Mouse (Mus musculus) hindbrain, embryonic 14.5 days (tissue): ENCODE measurements at regions not wholly inside any gene's neighbourhood (a gene's known extent, or its start where the extent isn't known, plus 50 kb on each side); places are given as distances from the start of the nearest gene placed in this dataset.

Experiments used
- ATAC-seq: fragments of 200-750 bp; cut with Nextera tagmentation; 2 replicates; pipeline ENCODE4 v1.8.0; 2017; ENCODE audit warnings: moderate number of reproducible peaks, mild to moderate bottlenecking, moderate TSS enrichment, moderate library complexity; ENCODE audit not compliant: low FRiP score
- DNase-seq: peaks from one replicate; pipeline ENCODE4 v3.0.0-alpha.2; 2015; ENCODE audit warnings: low spot score
- H3K27ac ChIP-seq: fragments of 300-500 bp; sonication (generic); 2 replicates; pipeline ENCODE4 v1.5.1; 2014; ENCODE audit warnings: mild to moderate bottlenecking, moderate library complexity
- H3K27me3 ChIP-seq: fragments of 300-500 bp; sonication (generic); 2 replicates; pipeline ENCODE4 v1.6.1; 2014; ENCODE audit warnings: mild to moderate bottlenecking, low read length, mixed read lengths; ENCODE audit not compliant: control insufficient read depth, insufficient read depth
- H3K36me3 ChIP-seq: fragments of 300-500 bp; sonication (generic); replicated peaks from 2 replicates; pipeline ENCODE4 v1.6.1; 2014; ENCODE audit not compliant: control insufficient read depth, insufficient read depth
- H3K4me1 ChIP-seq: fragments of 300-500 bp; sonication (generic); replicated peaks from 2 replicates; pipeline ENCODE4 v1.6.1; 2014; ENCODE audit warnings: antibody characterized with exemption, low read length, mixed read lengths; ENCODE audit not compliant: control insufficient read depth, insufficient read depth
- H3K4me2 ChIP-seq: fragments of 300-500 bp; sonication (generic); replicated peaks from 2 replicates; pipeline ENCODE4 v1.6.1; 2014; ENCODE audit warnings: mild to moderate bottlenecking, moderate library complexity
- H3K4me3 ChIP-seq: fragments of 300-500 bp; sonication (generic); replicated peaks from 2 replicates; pipeline ENCODE4 v1.5.1; 2014; ENCODE audit warnings: mild to moderate bottlenecking, low read length
- H3K9ac ChIP-seq: fragments of 300-500 bp; sonication (generic); 2 replicates; pipeline ENCODE4 v1.6.1; 2014
- H3K9me3 ChIP-seq: fragments of 300-500 bp; sonication (generic); 2 replicates; pipeline ENCODE4 v1.6.1; 2016; ENCODE audit warnings: low read length; ENCODE audit not compliant: control insufficient read depth
- WGBS: fragments of 180-500 bp; shearing (Covaris S2); extraction: QIAGEN DNeasy Blood & Tissue Kit; methylation state at CpG from one replicate; pipeline ENCODE4 v1.1.7; 2014; 5-methylcytosine and 5-hydroxymethylcytosine counted together

DNA sequence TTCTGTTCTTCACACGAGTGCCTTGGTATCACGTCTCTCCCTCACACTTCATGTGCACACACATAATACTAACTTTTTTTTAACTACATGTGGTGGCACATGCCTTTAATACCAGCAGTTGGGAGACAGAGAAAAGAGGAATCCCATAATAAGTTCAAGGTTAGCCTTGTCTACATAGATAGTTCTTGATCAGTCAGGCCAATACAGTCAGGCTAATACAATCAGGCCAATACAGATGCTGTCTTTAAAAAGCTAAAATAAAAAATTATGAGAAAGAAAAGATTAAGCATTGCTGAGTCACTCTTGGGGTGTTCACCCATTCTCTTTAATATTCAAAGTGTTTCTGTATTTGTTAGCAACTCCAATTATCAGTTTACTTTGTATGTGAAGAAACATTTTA is 61.3 kb upstream of the Podxl start:
- no peaks in the 10 kb centered on the region for H3K36me3 ChIP-seq
- no peak overlapping the region for H3K9ac ChIP-seq
- H3K27ac ChIP-seq, result no peak overlapping the region
- no peak for DNase-seq
- no peak for ATAC-seq
- WGBS, result 81% methylated on average over 2 of the region's 2 CpGs
- no peak overlapping the region for H3K4me3 ChIP-seq
- no peaks in the 10 kb centered on the region for H3K27me3 ChIP-seq
- no peak overlapping the region for H3K4me2 ChIP-seq
- H3K4me1 ChIP-seq, result no peaks in the 10 kb centered on the region
- no peaks in the 10 kb centered on the region for H3K9me3 ChIP-seq

DNA sequence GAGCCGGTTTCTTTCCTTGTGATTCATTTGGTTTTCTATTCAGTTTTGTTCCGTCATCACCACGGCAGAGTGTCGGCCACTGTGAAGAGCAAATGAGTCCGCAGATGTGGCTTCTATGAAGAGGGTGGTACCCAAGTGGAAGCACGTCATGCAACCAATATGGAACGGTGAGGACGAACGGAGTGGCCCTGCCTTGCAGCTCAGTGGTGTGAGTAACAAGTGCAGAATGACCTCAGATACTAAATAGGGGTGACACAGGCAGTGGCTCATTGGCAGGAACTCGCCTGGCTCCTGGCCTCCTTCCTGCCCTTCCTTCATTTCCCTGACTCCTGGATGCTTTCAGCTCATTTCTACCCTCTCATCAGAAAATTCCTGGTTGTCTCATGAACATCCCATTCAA is 60.6 kb upstream of the Podxl start:
- DNase-seq, result no peak
- Histone ChIP-seq H3K9me3 (no peaks in the 10 kb centered on the region), H3K9ac (no peak overlapping the region), H3K27me3 (no peaks in the 10 kb centered on the region), H3K36me3 (no peaks in the 10 kb centered on the region), H3K27ac (no peak overlapping the region), H3K4me3 (no peak overlapping the region), H3K4me2 (no peak overlapping the region), H3K4me1 (no peaks in the 10 kb centered on the region)
- ATAC-seq, result no peak
- WGBS, result 83% methylated on average over 10 of the region's 10 CpGs

DNA sequence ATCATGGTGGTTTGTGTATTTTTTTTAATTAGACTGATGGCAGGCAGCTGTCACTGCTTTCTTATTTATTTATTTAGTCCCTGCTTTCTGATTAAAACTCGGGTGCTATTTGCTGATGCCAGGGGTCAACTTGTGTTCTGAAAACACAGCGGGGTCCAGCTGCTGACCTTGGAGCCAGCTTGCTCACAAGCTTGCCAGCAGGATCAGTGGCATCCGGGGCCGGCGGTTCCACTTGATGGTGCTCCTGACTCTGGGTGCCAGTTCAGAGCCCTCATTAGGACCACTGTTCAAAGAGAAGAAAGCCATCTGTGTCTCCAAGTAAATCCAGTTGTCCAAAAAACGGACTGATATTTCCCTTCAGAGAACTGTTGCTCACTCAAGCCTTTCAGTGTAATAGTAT is 57.2 kb upstream of the Podxl start:
- no peaks in the 10 kb centered on the region for H3K27me3 ChIP-seq
- no peak overlapping the region for H3K27ac ChIP-seq
- H3K4me3 ChIP-seq, result no peak overlapping the region
- H3K36me3 ChIP-seq, result no peaks in the 10 kb centered on the region
- H3K4me1 ChIP-seq, result no peaks in the 10 kb centered on the region
- no peaks in the 10 kb centered on the region for H3K9me3 ChIP-seq
- WGBS, result 81% methylated on average over 6 of the region's 6 CpGs
- no peak overlapping the region for H3K4me2 ChIP-seq
- DNase-seq, result no peak
- no peak overlapping the region for H3K9ac ChIP-seq
- ATAC-seq, result no peak

DNA sequence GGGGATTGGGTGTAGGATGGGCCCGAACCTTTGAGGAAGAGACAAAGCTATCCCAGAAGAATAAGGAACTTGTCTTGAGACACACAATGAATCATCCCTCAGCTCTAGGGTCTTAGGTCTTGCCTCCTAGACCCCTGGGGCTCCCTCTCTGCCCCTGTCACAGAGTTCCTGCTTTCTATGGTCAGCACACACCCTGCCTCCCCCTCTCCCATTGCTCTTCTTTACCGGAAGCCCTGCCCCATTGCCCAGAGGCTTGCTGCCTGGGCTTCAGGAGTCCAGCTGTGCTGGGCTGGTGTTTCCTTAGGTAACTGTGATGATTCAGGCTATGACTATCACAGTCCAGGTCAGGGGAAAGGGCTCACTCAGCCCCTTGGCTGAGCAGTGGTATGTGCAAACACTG is 55.1 kb upstream of the Podxl start:
- 93% methylated on average over 2 of the region's 2 CpGs for WGBS
- ATAC-seq (no peak), DNase-seq (no peak)
- no peaks in the 10 kb centered on the region for H3K36me3 ChIP-seq
- H3K4me2 ChIP-seq, result no peak overlapping the region
- H3K4me1 ChIP-seq, result no peaks in the 10 kb centered on the region
- no peaks in the 10 kb centered on the region for H3K9me3 ChIP-seq
- H3K27ac ChIP-seq, result no peak overlapping the region
- no peak overlapping the region for H3K9ac ChIP-seq
- no peaks in the 10 kb centered on the region for H3K27me3 ChIP-seq
- H3K4me3 ChIP-seq, result no peak overlapping the region

DNA sequence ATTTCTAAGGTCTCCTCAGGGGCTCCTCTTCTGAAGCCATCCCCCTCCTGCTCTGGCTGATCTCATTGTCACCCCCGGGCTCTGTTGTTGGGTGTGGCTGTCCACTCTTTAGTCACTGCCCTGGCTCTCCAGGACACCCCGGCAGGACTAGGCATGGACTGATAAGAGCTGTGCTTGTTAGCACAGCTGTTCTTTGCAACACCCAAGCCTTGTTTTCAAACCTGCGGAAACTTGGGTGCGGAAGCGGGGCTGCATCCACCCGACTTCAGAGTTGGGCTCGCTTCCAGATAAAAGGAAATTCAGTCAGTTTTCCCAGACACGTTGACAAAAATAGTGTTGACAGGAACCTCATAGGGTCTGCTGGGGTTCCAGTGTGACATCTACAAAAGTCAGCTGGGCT is 53.6 kb upstream of the Podxl start:
- 89% methylated on average over 8 of the region's 8 CpGs for WGBS
- no peak overlapping the region for H3K9ac ChIP-seq
- no peaks in the 10 kb centered on the region for H3K27me3 ChIP-seq
- no peak for DNase-seq
- no peak overlapping the region for H3K4me3 ChIP-seq
- H3K4me2 ChIP-seq, result no peak overlapping the region
- ATAC-seq, result no peak
- H3K9me3 ChIP-seq, result no peaks in the 10 kb centered on the region
- H3K27ac ChIP-seq, result no peak overlapping the region
- H3K4me1 ChIP-seq, result no peaks in the 10 kb centered on the region
- H3K36me3 ChIP-seq, result no peaks in the 10 kb centered on the region

DNA sequence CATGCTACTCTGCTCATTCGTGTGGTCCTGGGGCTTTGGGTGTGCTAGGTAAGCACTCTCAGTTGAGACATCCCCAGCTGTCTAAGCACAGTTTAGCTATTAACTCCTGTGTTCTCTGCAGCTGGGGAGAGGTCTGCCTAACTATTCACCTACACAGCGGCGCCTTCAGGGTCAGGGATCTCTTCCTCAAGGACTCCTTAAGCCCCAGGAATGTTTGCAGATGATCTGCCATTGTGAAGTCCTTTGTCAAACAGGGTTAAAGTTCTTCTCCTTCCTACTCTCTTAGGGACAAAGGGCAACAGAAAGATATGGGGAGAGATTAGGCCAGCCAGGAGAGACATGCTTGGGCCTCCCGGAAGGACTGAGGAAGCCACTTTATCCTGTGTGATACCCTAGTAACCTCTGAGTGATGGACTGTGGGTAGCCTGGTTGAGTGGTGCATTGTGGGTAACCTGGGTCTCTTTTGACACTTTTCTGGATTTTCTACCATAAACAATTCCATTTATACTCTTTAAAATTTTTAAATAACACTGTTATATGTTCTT is 51.7 kb upstream of the Podxl start:
- ATAC-seq, result no peak
- H3K4me3 ChIP-seq, result no peak overlapping the region

DNA sequence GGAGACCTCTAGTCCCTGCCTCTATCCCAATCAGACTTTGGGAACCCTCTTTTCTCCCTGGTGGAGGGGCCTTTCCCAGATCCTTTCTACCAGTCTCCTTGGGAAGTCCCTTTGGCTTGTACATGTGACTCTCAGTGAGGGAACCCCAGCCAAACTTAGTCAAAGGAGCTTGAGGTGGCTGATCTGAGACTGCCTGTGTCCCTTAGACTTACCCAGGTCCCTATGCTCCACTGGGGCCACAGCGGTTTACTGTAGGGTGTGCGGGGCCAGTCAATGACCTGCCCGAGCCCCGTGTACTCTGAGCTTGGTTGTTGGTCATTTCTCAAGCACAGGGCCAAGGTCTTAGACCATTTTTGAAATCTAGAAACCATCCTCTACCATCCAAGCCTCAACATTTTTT is 50.8 kb upstream of the Podxl start:
- Histone ChIP-seq H3K27me3 (no peaks in the 10 kb centered on the region), H3K4me1 (no peaks in the 10 kb centered on the region), H3K4me3 (no peak overlapping the region), H3K4me2 (no peak overlapping the region), H3K9ac (no peak overlapping the region), H3K36me3 (no peaks in the 10 kb centered on the region), H3K9me3 (no peaks in the 10 kb centered on the region), H3K27ac (no peak overlapping the region)
- DNase-seq (no peak), ATAC-seq (no peak)
- 91% methylated on average over 4 of the region's 4 CpGs for WGBS

More for the DNA sequence above, 51.7 kb upstream of the Podxl start:
- WGBS, result 82% methylated on average over 4 of the region's 4 CpGs
- Histone ChIP-seq H3K27ac (no peak overlapping the region), H3K9ac (no peak overlapping the region), H3K27me3 (no peaks in the 10 kb centered on the region), H3K9me3 (no peaks in the 10 kb centered on the region), H3K4me2 (no peak overlapping the region), H3K36me3 (no peaks in the 10 kb centered on the region), H3K4me1 (no peaks in the 10 kb centered on the region)
- no peak for DNase-seq

DNA sequence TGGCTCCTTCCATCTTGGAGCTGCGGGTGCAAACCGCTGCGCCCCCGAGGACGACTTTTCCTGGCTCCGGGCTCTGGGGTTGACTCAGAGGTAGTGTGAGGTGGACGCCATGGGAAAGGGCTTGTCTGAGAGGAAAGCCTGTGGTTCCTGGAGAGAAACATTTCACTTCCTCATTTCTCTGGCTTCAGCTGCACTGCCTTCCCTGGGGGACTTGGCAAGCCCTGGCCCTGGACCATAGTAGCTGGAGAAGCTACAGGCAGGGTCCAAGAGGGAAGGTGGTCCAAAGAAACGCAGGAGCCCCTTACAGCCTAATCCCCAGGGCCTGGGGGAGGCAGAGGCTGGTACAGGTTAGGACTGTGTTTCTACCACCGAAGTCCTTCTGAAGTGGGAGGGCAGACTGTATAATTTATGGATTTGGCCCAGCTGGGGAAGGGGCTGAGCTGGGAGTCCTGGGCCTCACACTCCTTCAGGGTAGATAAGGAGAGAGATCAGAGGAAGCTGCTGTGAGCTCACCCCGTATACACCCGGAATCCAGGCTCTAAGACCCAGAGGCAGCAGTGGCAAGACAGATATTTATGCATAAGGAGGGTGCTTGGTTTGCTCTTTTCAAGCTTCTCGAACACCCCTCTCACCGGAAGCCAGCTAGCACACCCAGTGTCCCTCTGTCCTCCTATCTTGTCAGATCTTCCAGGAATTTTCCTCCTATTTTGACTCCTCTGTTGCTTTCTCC is 50.0 kb upstream of the Podxl start:
- Histone ChIP-seq H3K9me3 (no peaks in the 10 kb centered on the region), H3K4me3 (no peak overlapping the region), H3K4me1 (no peaks in the 10 kb centered on the region), H3K36me3 (no peaks in the 10 kb centered on the region), H3K9ac (no peak overlapping the region), H3K27me3 (no peaks in the 10 kb centered on the region), H3K4me2 (no peak overlapping the region), H3K27ac (no peak overlapping the region)
- ATAC-seq, result no peak
- WGBS, result 81% methylated on average over 13 of the region's 13 CpGs
- DNase-seq, result no peak
